Mouse (Mus musculus) layer of hippocampus, postnatal 36 days (tissue): ENCODE data around the gene Zbtb32. TPM values are rescaled to one million over a fixed set of nuclear protein-coding genes. Genes with fewer than 3 reads are reported as not detected.
A peak's percentile ranks its signal among the peaks of the same experiment; 100 is the strongest.

ENCODE experiments used
- DNase-seq, 2 experiments: peaks; one replicate each; pipeline ENCODE4 v3.0.0; 2022
- total RNA-seq, 2 experiments: library from RNA; stranded (reverse); gene quantifications; 2 replicates each; pipeline ENCODE4 v1.2.3; 2021

The Zbtb32 gene
- not detected for total RNA-seq

DNA sequence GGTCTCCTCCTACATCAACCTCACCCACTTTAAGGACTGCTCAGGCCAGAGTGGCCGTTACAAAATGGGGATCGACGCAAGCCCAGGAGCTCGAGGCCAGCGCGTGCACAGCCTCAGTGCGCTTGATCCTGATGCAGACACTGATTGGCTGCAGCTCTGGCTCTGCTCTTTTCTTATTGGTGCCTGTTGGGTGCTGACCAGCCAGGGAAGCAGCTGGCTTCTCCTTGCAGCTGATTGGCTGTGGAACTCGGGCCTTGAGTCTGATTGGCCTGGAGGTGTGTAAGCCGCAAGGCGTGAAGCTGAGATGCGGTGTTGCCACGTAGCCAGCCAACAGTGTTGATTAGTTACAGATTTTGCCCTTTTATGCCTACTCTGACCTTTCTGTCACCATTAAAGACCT is at the start of gene Zbtb32:
TSS of gene Zbtb32 (minus strand) at position 124 of the 400 bp plus-strand sequence.
- DNase-seq = no peak

DNA sequence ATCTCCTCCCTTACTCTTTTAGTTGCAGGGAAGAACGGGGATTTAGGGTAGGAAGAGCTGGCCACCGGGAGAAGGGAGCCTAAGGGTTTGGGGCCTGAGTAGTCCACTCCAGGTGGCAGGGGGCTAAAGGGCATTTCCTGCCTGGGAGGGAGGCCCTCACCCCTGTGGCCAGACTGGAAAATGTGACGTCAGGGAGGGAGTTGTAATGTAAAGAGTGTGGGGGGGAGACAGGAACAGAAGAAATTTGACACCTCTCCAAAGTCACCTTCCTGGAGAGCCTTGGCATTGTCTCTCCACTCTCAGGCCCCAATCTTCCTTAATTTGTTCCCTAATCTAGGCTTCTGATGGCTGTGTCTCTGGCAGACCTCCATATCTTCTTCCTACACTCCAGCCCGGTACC is 40.4 kb upstream of the Zbtb32 start:
- no peak for DNase-seq

DNA sequence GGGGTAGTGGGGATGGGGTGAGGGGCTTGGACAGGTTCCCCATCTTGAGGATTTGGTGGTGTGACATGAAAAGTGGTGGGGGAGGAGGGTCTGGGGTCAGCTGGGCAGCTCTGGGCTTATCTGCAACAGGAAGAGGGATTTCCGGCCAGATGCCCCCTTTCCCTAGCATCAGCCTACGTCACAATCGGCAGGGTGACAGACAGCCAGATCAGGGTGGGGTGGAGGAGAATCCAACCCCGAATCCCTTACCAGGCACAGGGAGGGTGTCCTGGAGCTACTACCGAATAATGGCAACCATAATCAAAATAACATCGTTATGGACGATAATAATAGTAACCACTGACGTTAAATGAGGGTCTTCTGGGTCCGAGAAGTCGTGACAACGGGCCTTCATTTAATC is 37.7 kb upstream of the Zbtb32 start:
- no peak for DNase-seq

DNA sequence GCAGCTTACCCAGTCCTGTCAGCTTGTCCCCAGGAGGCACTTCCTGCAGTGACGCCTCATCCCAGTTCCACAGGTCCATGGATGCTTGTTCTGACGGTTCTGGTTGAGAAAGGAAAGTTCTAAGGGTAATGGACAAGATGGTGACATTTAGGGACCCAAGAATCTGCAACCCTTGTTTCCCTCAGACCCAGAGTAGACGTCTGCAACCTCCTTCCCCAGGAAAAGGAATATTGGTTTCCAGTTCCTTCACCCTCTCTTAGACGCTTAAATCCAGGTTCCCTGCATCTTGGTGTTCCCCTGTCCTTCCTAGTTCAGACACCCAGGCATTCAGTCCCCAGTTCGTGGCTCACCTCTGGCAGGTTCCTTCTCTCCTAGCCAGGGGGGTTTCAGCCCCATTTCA is 37.0 kb upstream of the Zbtb32 start, which contains the start of gene Etv2:
TSS of gene Etv2 (minus strand) at position 101 of the 400 bp plus-strand sequence.
- no peak for DNase-seq

DNA sequence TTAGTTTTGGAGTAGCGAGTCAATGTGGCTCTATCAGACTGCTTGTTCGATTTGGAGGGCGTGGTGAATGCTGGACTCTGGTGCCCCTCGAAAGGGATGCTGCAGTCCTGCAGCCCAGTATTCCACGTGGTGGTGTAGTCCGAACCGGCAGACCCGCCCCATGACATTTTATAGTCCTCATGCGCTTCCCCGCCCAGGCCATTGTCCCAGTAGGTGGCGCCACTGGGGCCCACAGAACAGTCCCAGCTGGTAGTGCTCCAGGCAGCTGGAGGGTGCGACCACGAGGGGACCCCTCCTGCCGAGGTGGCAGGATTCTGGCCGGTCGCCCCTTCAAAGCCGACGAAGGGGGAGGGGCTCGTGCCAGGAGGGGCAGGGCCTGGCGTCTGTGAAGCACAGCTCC is 35.9 kb upstream of the Zbtb32 start:
- no peak for DNase-seq

DNA sequence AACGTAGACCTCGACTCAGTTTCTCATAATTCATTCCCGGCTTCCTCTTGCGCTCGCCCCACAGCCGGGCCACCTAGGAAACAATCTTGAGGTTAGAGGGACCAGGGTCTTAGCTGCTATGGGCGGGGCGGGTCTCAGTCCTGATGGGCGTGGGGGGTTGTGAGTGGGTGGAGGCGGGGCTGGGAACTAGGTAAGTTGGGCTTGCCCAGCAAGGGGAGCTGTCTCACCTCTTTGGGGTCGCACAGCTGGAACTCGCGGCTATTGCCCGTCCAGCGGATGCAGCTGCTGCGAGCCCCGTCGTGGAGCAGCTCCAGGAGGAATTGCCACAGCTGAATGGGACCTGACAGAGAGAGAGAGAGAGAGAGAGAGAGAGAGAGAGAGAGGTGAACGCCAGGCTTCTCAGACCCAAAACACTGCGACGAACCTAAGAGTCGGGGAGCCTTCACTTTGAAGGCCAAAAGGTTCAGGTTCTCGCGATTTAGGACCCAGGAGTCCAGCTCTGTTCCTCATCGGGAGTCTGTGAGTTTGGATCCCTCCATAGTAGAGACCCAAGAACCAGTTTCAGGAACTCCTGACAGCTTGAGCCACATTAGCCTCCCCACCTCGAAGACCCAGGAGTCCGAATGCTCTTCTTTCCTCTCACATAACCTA is 35.2 kb upstream of the Zbtb32 start:
- no peak for DNase-seq

DNA sequence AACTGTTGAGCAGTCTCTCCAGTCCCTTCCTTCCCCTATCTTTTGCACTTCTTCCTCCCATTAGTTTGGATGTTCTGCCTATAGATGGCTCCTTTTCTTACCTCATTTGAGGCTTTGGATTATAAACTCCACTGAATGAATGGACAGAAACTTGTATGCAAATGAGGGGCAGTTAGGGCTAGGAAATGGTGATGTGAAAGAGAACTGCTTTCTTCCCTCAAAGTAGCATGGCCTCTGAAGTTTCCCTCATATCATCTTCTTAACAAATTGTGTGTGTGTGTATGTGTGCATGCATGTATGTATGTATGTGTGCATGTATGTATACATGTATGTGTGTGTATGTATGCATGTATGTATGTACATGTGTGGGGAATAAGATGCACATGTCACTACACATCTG is 30.3 kb upstream of the Zbtb32 start:
- DNase-seq = no peak

DNA sequence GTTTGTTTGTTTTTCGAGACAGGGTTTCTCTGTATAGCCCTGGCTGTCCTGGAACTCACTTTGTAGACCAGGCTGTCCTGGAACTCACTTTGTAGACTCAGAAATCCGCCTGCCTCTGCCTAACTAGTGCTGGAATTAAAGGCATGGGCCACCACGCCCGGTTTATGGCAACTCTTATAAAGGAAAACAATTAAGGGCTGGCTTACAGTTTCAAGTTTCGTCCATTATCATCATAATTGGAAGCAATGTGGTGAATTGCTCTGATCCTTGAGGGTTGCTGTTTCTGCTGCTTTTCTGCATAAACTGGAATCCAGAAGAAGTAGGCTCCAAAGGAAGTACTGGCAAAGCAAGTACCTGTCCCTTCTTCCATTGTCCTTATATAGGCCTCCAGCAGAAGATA is 27.9 kb upstream of the Zbtb32 start:
- DNase-seq = no peak

DNA sequence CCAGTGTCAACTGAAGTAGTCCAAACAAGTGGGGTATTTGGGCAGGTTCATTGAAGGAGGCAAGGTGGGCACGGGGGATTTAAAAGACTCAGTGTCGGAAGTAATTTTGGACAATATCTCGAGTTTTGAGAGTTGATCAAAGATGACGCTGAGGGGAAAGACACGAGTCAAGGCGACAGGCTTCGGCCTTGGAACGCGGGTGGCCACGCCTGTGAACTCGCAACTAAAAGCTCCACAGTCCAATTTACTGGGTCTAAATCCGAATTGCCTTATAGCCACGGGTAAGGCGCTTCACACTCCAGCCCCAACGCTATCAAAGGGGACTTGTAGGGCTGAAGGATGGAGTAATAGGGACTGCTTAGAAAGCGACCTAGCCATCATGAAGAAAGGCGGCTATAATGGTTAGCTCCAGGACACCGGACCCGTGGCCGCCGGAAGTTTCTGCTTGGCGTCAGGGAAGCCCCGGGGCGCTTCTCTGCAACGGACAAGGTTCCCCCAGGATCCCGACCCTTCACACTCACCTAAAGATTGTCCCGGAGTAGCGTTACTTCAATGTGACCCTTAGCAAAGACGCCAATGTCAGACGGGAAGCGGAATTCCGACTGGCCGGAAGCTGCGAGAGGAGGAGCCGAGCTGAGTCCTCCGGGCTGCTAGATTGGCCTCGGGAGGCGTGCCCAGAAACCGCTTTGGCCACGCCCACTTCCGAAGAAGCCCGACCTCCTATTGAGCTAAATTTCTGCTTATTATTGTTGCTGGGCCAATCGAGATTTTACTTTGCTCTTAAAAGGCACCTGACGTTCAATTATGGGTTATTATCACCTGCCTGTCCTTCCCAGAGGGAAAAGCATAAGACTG is 27.0 kb upstream of the Zbtb32 start, which contains the start of gene Cox6b1:
TSS of gene Cox6b1 (minus strand) at position 622 of the 855 bp plus-strand sequence.
- peak; percentile 83 for DNase-seq

DNA sequence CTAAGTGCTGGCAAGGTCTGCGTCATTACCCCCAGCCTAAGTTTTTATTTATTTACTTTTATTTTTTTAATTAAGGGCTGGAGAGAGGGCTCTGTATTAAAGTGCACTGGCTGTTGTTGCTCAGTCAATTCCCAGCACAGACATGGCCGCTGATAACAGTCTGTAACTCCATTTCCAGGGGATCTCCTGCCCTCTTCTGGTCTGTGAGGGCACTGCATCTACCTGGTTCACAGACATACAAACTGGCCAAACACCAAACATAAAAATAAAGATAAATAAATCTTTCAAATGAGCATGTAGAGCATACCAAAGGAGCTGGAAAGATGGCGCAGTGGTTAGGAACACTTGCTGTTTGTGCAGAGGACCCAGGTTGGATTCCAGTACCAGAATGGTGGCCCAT is 20.5 kb upstream of the Zbtb32 start:
- no peak for DNase-seq

DNA sequence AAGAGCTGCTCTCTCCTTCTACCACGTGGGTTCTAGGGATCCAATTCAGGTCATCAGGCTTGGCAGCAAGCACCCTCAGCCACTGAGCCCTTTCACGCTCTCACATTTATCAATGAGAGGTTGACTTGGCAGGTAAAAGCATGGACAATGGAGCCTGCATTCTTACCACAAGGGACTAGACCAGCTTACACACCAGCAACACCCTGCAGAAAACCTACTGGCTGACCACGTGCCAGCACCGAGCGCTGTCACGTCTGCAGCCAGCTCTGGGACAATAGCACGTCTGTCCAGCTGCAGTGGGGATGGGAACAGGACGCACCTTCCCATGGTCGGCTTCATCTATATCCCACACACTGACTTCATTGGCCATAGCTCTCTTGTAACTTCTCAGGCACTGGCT is 19.9 kb upstream of the Zbtb32 start:
- no peak for DNase-seq

DNA sequence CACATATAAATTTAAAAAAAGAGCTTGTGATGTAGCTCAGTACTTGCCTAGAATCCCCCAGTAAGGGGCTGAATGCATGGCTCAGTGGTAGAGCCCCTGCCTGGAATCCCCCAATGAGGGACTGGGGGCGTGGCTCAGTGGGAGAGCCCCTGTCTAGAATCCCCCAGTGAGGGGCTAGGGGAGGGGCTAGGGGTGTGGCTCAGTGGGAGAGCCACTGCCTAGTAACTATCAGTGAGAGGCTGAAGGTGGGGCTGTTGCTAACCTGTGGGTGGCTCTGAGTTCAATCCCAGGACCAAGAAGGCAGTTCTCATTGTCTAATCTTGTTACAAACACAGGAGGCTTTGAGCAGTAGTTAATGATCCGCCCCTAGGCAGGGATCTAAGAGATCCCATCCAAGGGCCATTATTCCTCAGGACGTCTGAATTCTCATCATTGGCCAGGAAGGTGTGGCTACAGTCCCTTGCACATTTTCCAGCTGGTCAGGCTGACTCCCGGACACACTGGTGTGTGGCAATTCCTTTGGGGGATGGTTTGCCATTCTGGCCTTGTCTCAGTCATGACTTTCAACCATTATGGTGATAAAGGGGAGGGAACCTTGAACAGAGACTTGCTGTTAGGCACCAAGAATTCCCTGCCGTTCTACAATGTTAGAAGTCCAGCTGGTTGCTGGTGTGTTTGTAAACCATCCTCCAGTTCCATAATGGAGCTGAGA is 16.5 kb upstream of the Zbtb32 start:
- no peak for DNase-seq

DNA sequence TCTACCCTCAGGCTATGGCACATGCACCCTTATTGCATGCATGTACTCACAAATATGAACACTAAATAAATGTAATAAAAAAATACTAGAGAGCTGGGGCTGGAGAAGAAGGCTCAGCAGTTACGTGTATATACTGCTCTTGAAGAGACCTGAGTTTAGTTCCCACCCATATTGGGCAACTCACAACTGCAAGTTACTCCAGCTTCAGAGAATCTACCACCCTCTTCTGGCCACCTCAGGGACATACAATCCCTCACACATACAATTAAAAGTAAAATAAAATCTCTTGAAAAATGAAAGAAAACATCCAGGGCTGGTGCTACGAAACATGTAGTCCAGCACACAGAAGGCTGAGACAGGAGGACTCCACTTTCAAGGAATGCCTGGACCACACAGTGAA is 15.7 kb upstream of the Zbtb32 start:
- DNase-seq = no peak

DNA sequence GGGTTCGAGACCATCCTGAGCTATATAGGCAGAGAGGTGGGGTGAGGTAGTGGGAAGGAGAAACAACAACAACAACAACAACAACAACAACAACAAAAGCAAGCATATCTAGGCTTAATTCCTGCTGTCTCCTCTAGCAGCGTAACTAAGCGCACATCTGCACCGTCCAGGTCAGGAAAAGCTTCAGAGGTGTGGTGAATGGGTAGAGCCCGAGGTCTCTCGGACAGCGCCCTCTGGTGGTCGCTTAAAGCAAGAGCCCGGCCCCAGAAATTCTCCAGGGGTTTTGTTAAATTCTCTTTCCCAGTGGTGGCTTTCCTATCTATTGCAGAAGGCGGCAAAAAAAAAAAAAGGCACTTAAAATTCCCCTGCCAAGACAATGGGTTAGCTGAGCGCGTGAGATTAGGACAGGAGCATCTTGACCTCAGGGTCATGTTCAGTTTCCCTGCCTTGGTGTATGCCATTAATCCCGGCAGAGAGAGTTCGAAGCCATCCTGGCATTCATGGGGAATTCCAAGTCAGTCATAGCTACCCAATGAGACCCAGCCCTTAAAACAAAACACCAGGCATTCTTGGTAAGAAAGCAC is 14.9 kb upstream of the Zbtb32 start:
- peak; percentile 18 to 32 for DNase-seq

DNA sequence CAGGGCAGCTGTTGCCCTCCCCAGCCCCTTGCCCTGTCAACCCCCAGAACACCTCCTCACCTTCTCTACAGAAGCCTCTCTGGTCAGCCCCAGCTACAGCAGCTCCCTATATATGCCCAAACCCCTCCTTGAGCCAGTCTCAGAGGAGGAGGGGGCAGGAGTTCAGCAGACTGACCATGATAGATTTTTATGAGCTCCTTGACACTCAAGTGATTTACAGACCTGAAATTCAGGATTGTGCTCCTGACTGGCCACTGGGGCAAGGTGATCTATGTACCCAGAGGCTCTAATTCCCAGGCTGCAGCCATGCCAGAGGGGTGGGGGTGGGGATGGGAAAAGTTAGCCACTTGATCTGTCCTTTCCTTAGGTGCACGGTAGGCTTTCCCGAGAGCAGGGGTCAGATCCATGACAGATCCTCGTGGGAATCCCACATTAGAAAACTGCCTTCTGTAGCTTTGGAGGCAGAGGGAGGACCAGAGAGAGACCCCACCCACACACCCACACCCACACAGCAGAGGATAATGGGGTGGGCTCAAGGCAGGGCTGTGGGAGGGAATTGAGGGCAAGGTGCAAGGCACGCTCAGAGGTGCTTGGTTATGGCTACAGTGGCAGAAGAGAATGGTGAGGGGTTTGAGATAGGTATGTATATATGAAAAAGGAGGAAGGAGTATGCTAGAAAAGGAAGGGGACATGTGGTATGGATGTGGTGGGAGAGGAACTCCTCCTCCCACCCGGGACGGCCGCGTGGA is 14.1 kb upstream of the Zbtb32 start, which contains the start of gene Upk1a:
TSS of gene Upk1a (minus strand) at position 194 of the 749 bp plus-strand sequence.
- no peak for DNase-seq

DNA sequence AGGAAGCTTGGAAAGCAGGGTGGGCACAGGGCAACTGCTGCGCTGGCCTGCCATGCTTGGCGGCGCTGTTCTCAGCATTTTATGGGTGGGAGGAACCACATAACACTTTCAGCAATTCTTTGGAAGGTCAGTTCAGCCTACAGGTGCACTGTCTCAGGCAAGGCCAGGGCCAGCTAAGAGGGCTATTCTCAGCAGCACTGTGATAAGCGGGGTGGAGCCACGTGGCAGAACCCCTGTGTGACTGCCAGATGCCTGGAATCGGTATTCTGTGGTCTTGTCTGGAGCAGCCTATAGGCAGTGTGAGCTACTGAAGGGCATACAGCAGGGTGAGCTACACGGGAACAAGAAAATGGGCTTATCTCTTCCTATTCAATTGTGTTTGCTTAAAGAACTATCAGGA is 11.3 kb upstream of the Zbtb32 start:
- no peak for DNase-seq

DNA sequence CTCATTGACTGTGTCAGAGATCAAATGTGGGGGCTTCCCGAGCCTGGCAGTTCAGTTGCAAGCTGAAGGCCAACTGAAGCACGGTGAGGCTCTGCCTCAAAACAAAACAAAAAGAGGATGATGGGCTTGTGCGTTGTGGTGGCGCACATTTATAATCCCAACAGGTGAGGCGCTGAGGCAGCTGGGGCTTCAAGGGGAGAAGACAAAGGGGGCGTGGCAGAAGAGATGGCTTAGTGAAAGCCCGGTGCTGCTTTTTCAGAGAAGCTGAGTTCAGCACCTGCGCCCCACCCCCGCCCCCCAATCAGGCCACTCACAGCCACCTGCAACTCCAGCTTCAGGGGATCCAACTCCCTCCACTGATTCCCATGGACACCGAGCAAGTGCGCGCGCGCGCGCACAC is 9.8 kb upstream of the Zbtb32 start:
- DNase-seq = no peak

DNA sequence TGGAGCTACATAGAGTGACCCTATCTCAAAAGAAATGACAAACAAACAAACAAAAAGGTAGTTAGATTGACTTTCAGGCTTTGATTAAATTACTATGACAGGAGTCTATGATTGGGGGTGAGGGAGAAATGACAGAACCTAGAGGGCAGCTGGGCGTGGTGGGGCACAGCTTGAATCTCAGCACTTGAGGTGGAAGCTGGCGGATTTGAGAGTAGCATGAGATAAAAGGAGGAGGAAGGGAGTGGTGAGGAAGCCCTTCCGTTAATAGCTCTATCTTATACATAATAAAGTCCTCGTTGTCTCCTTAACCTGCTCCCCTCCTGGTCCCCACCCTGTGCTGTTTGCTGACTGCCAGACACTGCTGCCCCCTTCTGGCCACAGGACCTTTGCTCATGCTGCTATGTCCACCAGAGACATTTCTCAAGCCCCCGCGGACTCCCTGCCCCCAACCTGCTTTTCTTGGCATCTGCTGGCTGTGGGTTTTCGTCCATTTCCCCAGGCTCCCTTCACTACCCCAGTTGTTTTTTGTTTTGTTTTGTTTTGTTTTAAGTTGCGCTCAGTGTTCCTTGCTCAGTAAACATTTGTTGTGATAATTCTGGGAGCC is 9.1 kb upstream of the Zbtb32 start:
- no peak for DNase-seq

DNA sequence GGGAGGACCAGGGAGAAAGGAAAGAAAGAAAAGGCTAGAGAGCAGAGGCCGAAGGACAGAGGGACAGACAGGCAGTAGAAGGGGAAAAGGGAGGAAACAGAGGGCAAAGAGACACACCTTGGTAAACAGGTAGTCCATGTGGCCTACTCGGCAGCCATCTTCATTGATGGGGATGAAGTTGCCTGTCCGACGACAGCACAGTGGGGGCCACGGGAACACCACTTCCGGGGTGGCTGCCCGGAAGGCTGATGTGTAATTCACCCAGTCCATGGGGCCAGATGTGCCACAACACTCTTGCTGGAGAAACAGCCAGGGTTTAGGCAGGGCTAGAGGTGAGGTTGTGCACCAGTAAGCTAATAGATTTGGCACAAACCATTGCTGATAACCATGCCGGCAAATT is 6.2 kb upstream of the Zbtb32 start:
- no peak for DNase-seq

DNA sequence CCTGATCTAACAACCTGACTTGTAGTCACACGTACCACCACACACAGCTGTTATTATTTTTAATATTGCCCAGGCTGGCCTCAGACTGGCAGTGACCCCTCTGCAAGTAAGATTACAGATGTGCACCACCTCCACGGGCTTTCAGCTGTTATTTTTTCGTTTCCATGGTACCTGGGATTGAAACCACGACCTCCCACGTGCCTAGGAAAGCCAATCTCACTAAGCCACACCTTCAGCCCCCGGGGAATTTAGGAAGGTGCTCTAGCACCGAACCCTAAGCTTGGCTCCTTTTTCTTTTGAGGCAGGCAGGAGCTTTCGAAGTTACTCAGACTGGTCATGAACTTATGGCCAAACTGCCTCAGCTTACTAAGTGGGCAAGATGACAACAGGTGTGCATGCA is 5.7 kb upstream of the Zbtb32 start:
- no peak for DNase-seq

DNA sequence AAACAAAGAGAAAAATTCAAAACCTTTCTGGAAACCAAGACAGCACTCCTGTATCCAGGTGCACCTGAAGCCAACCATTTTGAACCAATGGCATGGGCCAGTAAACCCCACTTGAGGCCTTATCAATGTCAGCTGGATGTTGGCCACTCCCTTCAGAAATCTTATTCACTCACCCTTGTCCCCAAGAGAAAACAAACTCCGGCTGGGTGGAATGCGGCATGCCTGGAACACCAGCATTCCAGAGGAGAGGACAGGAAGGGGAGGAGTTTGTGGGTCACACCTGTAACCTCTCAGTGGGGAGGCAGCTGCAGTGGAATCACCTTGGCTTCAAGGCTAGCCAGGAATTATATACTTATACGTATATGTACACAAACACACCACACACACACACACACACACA is 3.9 kb upstream of the Zbtb32 start:
- no peak for DNase-seq

DNA sequence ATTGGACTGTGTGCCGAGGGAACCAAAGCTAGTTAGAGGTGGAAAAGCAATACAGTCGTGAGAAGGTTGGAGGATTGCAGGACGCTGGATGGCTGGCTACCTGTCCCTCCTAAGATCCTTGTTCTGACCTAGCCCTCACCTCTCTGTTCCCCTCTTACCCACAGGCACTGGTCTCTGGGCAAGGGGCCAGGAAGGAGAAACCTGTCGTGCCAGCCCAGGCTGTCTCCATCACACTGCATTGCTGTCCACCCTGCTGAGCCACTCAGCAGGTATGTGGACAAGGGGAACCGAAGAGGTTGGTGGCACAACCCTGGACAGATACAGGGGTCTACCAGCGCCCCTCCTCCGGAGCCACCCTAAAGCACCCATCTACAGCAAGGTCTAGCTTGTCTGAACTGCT is 1.9 kb upstream of the Zbtb32 start:
- DNase-seq = no peak
